Mouse (Mus musculus) erythroid progenitor cell, adult 5-6 weeks (primary cell): ENCODE results near the gene Uxs1. TPM values are rescaled to one million over a fixed set of nuclear protein-coding genes. Genes with fewer than 3 reads are reported as not detected.

Source experiments
- ATAC-seq: replicated peaks from 2 replicates; pipeline ENCODE4 v1.8.0; 2016; ENCODE audit warnings: moderate number of reproducible peaks, mild to moderate bottlenecking, moderate TSS enrichment, inconsistent platforms; ENCODE audit not compliant: poor library complexity, low FRiP score, severe bottlenecking
- total RNA-seq, 2 experiments: library from RNA; stranded (forward) in 1 of 2; stranded (reverse) in 1 of 2; fragments of 150-400 nt in 1 of 2; fragments of 186-747, 209-891 nt in 1 of 2; gene quantifications; 2 replicates each; pipeline versions ENCODE4 v1.2.3 to v1.2.4; 2015 to 2017; ENCODE audit warnings: low replicate concordance in 2 of 2

Gene Uxs1
- total RNA-seq, 2 experiments from 2014 or later, result 7.9 to 8.0 TPM

DNA sequence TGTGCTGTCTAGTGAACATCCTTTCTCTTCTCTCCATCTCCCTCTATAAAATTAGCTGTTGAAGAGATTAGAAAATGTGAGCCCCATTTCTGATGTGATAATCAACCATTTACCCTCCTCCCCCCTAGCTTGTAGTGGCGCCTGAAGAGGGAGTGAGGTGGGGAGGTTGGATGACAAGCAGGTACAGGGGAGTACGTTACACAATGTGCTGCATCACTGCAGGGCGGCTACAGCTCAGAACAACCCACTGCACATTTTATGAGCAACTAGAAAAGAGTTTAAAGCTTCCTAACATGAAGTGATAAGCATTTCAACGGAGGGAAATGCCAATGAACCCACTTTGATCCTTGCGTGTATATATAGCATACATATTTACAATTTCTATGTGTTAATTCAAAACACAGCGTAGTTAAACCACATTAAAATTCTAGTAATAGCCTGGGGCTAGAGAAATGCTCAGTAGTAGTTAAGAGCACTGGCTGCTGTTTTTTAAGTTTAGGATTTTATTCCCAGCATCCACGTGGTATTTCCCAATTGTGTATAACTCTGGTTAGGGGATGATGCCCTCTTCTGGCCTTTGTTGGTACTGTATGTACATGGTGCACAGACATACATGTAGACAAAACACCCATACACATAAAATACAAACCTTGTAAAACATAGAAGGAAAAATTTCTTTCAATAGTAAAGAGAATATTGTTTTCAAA is 89.6 kb downstream of the Uxs1 start:
- ATAC-seq, result no peak

DNA sequence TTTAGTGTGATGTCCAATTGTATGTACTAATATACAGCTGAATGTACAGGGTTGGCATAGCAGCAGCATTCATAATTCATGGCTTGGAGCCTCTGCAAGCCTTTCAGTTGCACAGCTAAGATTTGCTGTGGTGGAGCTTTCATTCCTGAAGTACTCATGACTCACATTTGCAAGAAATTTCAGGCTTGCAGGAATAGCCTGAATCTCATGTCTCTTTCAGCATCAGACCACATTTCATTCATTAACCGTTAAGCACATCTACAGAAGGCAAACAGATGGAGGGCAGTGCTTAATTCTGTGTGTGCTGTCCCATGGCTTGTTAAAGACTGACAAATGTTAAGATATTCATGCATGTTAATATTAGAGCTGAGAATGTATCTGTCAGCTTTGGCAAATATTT is 94.9 kb downstream of the Uxs1 start:
- ATAC-seq, result no peak

DNA sequence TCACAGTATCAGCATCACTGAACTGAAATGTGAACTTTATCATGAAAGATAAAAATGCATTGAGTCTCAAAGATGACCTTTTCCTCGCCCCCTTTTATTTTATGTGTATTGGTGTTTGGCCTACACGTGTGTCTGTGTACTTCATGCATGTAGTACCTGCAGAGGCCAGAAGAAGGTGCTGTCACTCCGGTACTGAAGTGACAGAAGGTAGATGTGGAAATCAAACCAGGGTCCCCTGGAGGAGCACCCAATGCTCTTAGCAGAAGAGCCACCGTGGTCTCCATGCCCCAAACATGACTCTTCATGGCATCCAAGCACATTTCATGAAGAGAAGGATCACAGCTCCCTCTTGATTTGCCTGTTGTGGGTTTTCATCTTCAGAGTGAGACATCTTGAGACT is 95.5 kb downstream of the Uxs1 start:
- ATAC-seq, result no peak

DNA sequence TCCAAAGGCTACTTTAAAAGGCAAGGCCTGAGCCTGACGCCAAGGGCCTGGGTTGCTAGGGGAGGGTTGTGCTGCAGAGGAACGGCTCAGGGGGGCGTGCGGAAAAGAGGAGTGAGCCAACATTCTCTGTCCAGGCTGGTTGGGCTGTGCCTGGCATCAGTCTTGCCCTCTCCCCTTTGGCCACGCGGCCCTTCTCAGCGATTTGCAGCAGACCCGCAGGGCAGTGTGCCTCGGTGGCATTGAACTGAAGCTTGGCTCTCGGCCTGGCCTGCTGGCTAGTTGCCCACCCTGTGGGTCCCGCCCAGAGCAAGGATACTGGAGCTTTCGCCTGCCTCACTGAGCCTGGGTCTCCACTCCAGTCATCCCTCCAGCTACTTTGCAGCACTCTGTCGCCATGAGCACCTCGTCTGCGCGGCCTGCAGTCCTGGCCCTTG is 97.1 kb downstream of the Uxs1 start, which contains the start of gene 1500015O10Rik:
TSS of gene 1500015O10Rik (plus strand) at position 112 of the 434 bp plus-strand sequence.
- ATAC-seq, result no peak

DNA sequence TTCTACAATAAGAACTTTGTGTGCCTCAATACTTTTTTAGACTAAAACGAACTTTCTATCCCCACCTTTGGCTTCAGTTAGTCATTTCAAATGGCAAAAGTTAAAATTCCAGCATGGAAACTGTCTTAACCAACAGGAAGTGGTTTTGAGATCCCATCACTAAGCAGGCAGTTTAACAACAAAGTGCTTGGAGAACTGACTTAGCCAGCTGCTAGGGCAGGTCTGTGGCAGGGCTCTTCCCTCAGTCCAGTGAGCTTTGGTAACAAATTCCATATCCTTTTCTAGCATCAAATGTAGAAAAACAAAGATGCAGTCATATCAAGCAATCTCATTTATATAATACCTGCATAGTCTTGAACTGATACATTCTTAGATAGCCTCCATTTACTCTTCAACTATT is 105.1 kb downstream of the Uxs1 start:
- no peak for ATAC-seq

DNA sequence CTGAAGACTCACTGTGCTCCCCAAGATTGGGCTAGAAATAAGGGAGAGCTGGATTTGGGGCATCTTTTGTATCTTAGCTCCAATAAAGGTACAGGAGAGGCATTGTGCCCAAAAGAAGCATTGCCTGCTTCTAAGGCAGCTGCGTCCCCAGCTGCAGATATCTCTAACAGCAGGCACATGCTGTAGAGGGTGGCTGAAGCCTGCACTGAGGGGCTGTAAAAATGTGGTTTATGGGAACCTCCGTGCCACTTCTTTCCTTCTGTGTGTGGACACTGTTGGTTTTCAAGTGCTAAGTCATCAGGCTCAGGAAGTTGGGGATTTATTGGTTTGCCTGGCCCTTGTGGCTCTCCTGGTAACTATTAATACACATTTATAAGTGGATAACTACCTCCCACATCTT is 108.8 kb downstream of the Uxs1 start:
- ATAC-seq, result no peak

DNA sequence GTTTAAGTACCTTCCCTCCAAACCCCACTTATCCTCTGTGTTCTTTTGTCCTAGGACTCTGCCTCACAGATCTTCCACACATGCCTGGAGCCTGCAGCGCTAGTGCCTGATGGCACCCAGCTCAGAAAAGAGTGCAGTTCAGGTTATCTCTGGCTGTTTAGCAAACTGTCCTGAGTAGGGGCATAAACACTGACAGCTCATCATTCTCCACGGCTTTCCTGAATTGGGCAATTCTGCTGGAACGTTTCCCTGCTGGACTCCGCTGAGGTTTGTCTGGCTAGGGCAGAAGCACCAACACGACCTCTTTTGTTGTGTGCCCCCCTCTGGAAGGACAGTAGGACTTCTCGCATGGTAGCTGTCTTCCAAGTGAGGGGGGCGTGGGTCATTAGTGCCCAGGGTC is 109.6 kb downstream of the Uxs1 start:
- ATAC-seq, result no peak

DNA sequence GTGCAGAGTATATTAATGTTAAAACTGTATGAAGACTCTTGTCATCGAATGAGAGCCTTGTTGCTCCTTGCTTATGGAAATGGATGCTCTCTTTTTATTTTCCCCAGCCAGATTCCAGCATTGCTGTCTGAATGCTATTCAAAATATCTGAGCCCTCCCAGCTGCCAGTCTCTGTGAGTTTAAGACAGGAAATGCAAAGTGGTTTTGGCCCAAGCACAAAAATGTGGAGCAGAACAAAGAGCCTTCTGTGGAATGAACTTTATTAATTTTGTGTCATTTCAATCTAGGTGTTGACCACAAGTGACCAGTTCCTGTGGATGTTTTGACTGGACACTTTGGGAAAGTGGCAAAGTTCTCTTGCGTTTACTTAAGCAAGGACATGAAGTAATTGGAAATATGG is 112.8 kb downstream of the Uxs1 start:
- ATAC-seq, result no peak

DNA sequence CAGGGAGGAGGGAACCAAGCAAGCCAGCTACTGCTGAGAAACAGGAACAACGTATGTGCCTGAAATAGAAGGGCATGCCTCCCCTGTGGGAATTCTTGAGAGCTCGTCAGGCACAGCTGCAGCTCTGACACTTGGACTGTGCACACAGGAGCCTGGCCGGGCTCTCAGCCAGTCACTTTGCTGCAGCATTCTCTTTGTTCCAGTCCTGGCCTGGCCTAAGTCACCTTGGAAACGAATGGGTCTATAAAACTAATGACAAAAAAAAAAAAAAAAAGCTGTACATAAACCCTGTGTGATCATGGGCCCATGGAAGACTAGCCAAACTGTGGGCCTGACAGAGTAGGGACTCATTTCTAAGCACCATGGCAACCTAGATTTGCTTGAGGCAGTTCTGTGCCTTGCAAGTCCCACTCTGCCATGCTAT is 129.0 kb downstream of the Uxs1 start:
- no peak for ATAC-seq

Other genes starting within 250 kb of the Uxs1 start
- gene 1500015O10Rik, start 97.2 kb downstream of the Uxs1 start, total RNA-seq (2015; ENCODE audit: low replicate concordance), result not detected in 2 replicates
- gene 1500015O10Rik, start 97.2 kb downstream of the Uxs1 start, total RNA-seq (2017; ENCODE audit: low replicate concordance), result not detected in 2 replicates
- gene Tpp2, start 105.8 kb upstream of the Uxs1 start, total RNA-seq (2015; ENCODE audit: low replicate concordance), result 42.2 and 53.2 TPM in 2 replicates
- gene Tpp2, start 105.8 kb upstream of the Uxs1 start, total RNA-seq (2017; ENCODE audit: low replicate concordance), result 31.3 and 51.7 TPM in 2 replicates
- not detected in 2 replicates for gene Mettl21c, start 192.2 kb upstream of the Uxs1 start, total RNA-seq (2015; ENCODE audit: low replicate concordance)
- not detected in 2 replicates for gene Mettl21c, start 192.2 kb upstream of the Uxs1 start, total RNA-seq (2017; ENCODE audit: low replicate concordance)
- 2.1 and 5.4 TPM in 2 replicates for gene Gm8251, start 234.1 kb upstream of the Uxs1 start, total RNA-seq (2015; ENCODE audit: low replicate concordance)
- gene Gm8251, start 234.1 kb upstream of the Uxs1 start, total RNA-seq (2017; ENCODE audit: low replicate concordance), result 3.3 and 5.9 TPM in 2 replicates